Mouse (Mus musculus): ENCODE data around the gene Foxj1. TPM values are rescaled to one million over a fixed set of nuclear protein-coding genes. Genes with fewer than 3 reads are reported as not detected.

Foxj1 gene
- polyA plus RNA-seq, 1 experiment from 2014 or later, result 7.3 TPM

Other genes with a start within 250 kb of the Foxj1 start
- gene Wbp2, start 248.4 kb downstream of the Foxj1 start, polyA plus RNA-seq (2014; fragmentation: Nextera tagmentation; extraction: Ambion mirVana), result 145 and 166 TPM in 2 replicates
- 4.0 and 6.0 TPM in 2 replicates for gene Trim47, start 208.2 kb downstream of the Foxj1 start, polyA plus RNA-seq (2014; fragmentation: Nextera tagmentation; extraction: Ambion mirVana)
- 0.97 and 1.1 TPM in 2 replicates for gene Trim65, start 204.3 kb downstream of the Foxj1 start, polyA plus RNA-seq (2014; fragmentation: Nextera tagmentation; extraction: Ambion mirVana)
- 79.6 and 83.4 TPM in 2 replicates for gene Mrpl38, start 196.5 kb downstream of the Foxj1 start, polyA plus RNA-seq (2014; fragmentation: Nextera tagmentation; extraction: Ambion mirVana)
- gene Fbf1, start 167.2 kb downstream of the Foxj1 start, polyA plus RNA-seq (2014; fragmentation: Nextera tagmentation; extraction: Ambion mirVana), result 25.9 and 44.4 TPM in 2 replicates
- gene Ten1, start 136.5 kb downstream of the Foxj1 start, polyA plus RNA-seq (2014; fragmentation: Nextera tagmentation; extraction: Ambion mirVana), result 81.8 and 83.2 TPM in 2 replicates
- gene Acox1, start 136.4 kb downstream of the Foxj1 start, polyA plus RNA-seq (2014; fragmentation: Nextera tagmentation; extraction: Ambion mirVana), result 48.1 and 56.3 TPM in 2 replicates
- gene Evpl, start 97.3 kb downstream of the Foxj1 start, polyA plus RNA-seq (2014; fragmentation: Nextera tagmentation; extraction: Ambion mirVana), result 0.11 and 0.17 TPM in 2 replicates
- gene Srp68, start 61.2 kb downstream of the Foxj1 start, polyA plus RNA-seq (2014; fragmentation: Nextera tagmentation; extraction: Ambion mirVana), result 53.2 and 60.4 TPM in 2 replicates
- 0.09 and 0.11 TPM in 2 replicates for gene Galr2, start 54.5 kb downstream of the Foxj1 start, polyA plus RNA-seq (2014; fragmentation: Nextera tagmentation; extraction: Ambion mirVana)
- gene Exoc7, start 28.2 kb downstream of the Foxj1 start, polyA plus RNA-seq (2014; fragmentation: Nextera tagmentation; extraction: Ambion mirVana), result 107 and 114 TPM in 2 replicates
- gene Rnf157, start 77.6 kb upstream of the Foxj1 start, polyA plus RNA-seq (2014; fragmentation: Nextera tagmentation; extraction: Ambion mirVana), result 16.3 and 21.5 TPM in 2 replicates
- gene Ubald2, start 98.7 kb upstream of the Foxj1 start, polyA plus RNA-seq (2014; fragmentation: Nextera tagmentation; extraction: Ambion mirVana), result 95.5 and 100 TPM in 2 replicates
- not detected in 2 replicates for gene Qrich2, start 130.8 kb upstream of the Foxj1 start, polyA plus RNA-seq (2014; fragmentation: Nextera tagmentation; extraction: Ambion mirVana)
- 138 and 153 TPM in 2 replicates for gene Prpsap1, start 158.8 kb upstream of the Foxj1 start, polyA plus RNA-seq (2014; fragmentation: Nextera tagmentation; extraction: Ambion mirVana)
- gene Sphk1, start 195.5 kb upstream of the Foxj1 start, polyA plus RNA-seq (2014; fragmentation: Nextera tagmentation; extraction: Ambion mirVana), result 2.2 and 2.7 TPM in 2 replicates
- gene Ube2o, start 246.0 kb upstream of the Foxj1 start, polyA plus RNA-seq (2014; fragmentation: Nextera tagmentation; extraction: Ambion mirVana), result 16.7 and 20.7 TPM in 2 replicates

Measured in forebrain, embryonic 14.5 days (tissue).